Mouse (Mus musculus): ENCODE measurements around the gene Fnbp1. TPM values are rescaled to one million over a fixed set of nuclear protein-coding genes. Genes with fewer than 3 reads are reported as not detected.

Fnbp1 gene
- polyA plus RNA-seq, 1 experiment from 2014 or later: 23.7 TPM

DNA sequence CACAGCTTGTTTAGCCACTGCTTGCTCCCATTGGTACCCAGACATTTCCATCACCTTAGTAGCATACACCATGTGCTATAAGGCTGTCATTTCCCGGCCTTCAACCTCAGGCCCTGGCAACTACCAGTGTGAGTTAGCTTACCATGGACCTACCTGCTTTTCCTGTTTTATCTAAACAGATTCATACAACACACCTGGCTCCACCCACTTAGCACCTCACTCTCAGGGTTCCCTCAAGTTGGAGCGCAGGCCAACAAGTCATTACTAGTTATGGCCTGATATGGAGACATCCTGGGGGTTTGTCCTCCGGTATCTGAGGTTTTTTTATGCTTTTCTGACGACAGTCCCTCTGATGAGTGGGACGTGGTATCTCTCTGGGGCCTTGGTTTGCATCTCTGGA, 18.3 kb downstream of the Fnbp1 start:
- H3K36me3 ChIP-seq (ENCODE audit: control insufficient read depth, insufficient read depth): no peaks in the 10 kb centered on the region
- ATAC-seq (replicated peaks; ENCODE audit: extremely low read depth, insufficient read depth, low FRiP score): no peak
- no peaks in the 10 kb centered on the region for H3K27me3 ChIP-seq (ENCODE audit: control insufficient read depth, insufficient read depth, low read length)
- H3K27ac ChIP-seq (ENCODE audit: low read length): peak overlapping the region; percentile 84
- no peaks in the 10 kb centered on the region for H3K9me3 ChIP-seq (replicated peaks; ENCODE audit: control insufficient read depth, low read length)
- no peak overlapping the region for H3K4me3 ChIP-seq (ENCODE audit: low read length)
- peaks cover 44% of the 10 kb centered on the region for H3K4me1 ChIP-seq (ENCODE audit: control insufficient read depth, insufficient read depth, low read length)
- 75% methylated on average over 5 of the region's 5 CpGs for WGBS
- no peak overlapping the region for H3K9ac ChIP-seq (ENCODE audit: low read length)
- no peak overlapping the region for H3K4me2 ChIP-seq (ENCODE audit: low read depth, low read length)

GRCm38 (mm10) chr2:31122806-31123205, 19.0 kb downstream of the Fnbp1 start:
- Histone ChIP-seq H3K4me3 (ENCODE audit: low read length) (no peak overlapping the region), H3K4me1 (ENCODE audit: control insufficient read depth, insufficient read depth, low read length) (peaks cover 39% of the 10 kb centered on the region), H3K27me3 (ENCODE audit: control insufficient read depth, insufficient read depth, low read length) (no peaks in the 10 kb centered on the region), H3K27ac (ENCODE audit: low read length) (no peak overlapping the region), H3K36me3 (ENCODE audit: control insufficient read depth, insufficient read depth) (no peaks in the 10 kb centered on the region), H3K4me2 (ENCODE audit: low read depth, low read length) (no peak overlapping the region), H3K9me3 (replicated peaks; ENCODE audit: control insufficient read depth, low read length) (no peaks in the 10 kb centered on the region), H3K9ac (ENCODE audit: low read length) (no peak overlapping the region)
- WGBS: 82% methylated on average over 5 of the region's 5 CpGs
- ATAC-seq (replicated peaks; ENCODE audit: extremely low read depth, insufficient read depth, low FRiP score): no peak

DNA sequence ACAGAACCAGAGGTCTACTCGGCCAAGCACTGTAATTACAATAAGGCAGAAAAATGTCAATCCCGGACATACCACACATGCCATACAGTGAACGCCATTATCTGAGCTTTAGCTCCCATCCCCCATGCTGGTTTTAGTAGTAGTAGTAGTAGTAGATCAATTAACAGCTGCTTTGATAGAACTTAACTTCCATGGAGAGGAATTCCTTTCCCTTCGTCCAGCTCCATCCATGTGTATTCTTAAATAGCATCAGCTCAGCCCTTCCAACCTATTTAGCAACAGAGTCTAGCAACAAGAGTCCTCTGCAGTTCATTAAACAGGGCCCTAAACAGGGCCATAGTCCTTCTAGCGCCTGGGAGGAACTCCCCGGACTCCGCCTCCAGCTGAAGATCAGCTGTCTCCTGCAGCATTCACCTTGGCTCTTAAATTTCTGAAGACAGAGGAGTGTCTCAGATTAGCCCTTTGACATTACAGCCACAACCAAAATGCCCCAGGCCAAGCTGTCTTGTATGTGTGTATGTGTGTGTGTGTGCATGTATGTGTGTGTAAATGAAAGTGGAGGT, 20.6 kb downstream of the Fnbp1 start:
- Histone ChIP-seq H3K4me1 (ENCODE audit: control insufficient read depth, insufficient read depth, low read length) (peaks cover 38% of the 10 kb centered on the region), H3K9me3 (replicated peaks; ENCODE audit: control insufficient read depth, low read length) (no peaks in the 10 kb centered on the region), H3K36me3 (ENCODE audit: control insufficient read depth, insufficient read depth) (no peaks in the 10 kb centered on the region), H3K9ac (ENCODE audit: low read length) (no peak overlapping the region), H3K4me2 (ENCODE audit: low read depth, low read length) (no peak overlapping the region), H3K27me3 (ENCODE audit: control insufficient read depth, insufficient read depth, low read length) (no peaks in the 10 kb centered on the region), H3K4me3 (ENCODE audit: low read length) (no peak overlapping the region), H3K27ac (ENCODE audit: low read length) (peak overlapping the region; percentile 33)
- no peak for ATAC-seq (replicated peaks; ENCODE audit: extremely low read depth, insufficient read depth, low FRiP score)
- WGBS: 60% methylated on average over 7 of the region's 7 CpGs

GRCm38 (mm10) chr2:31119795-31120194, 22.0 kb downstream of the Fnbp1 start:
- 0 out of 2 replicates have a peak overlapping the region, but pooled peaks have one; percentile 19 for H3K4me3 ChIP-seq (ENCODE audit: low read length)
- 42% methylated on average over 13 of the region's 13 CpGs for WGBS
- H3K27me3 ChIP-seq (ENCODE audit: control insufficient read depth, insufficient read depth, low read length): no peaks in the 10 kb centered on the region
- H3K9me3 ChIP-seq (replicated peaks; ENCODE audit: control insufficient read depth, low read length): no peaks in the 10 kb centered on the region
- peak; percentile 53 for ATAC-seq (replicated peaks; ENCODE audit: extremely low read depth, insufficient read depth, low FRiP score)
- H3K4me2 ChIP-seq (ENCODE audit: low read depth, low read length): peak overlapping the region; percentile 26; the same call in 1 of the 2 replicates
- no peaks in the 10 kb centered on the region for H3K36me3 ChIP-seq (ENCODE audit: control insufficient read depth, insufficient read depth)
- peak overlapping the region; percentile 87 for H3K27ac ChIP-seq (ENCODE audit: low read length)
- peaks cover 39% of the 10 kb centered on the region for H3K4me1 ChIP-seq (ENCODE audit: control insufficient read depth, insufficient read depth, low read length)
- H3K9ac ChIP-seq (ENCODE audit: low read length): 0 out of 2 replicates have a peak overlapping the region, but pooled peaks have one; percentile 22

- no peaks in the 10 kb centered on the region for H3K36me3 ChIP-seq (ENCODE audit: control insufficient read depth, insufficient read depth)
- no peak for ATAC-seq (replicated peaks; ENCODE audit: extremely low read depth, insufficient read depth, low FRiP score)
- H3K9ac ChIP-seq (ENCODE audit: low read length): no peak overlapping the region
- H3K4me2 ChIP-seq (ENCODE audit: low read depth, low read length): no peak overlapping the region
- peaks cover 5% of the 10 kb centered on the region for H3K9me3 ChIP-seq (replicated peaks; ENCODE audit: control insufficient read depth, low read length)
- peak overlapping the region; percentile 87 for H3K27ac ChIP-seq (ENCODE audit: low read length)
- H3K27me3 ChIP-seq (ENCODE audit: control insufficient read depth, insufficient read depth, low read length): no peaks in the 10 kb centered on the region
- peaks cover 29% of the 10 kb centered on the region for H3K4me1 ChIP-seq (ENCODE audit: control insufficient read depth, insufficient read depth, low read length)
- H3K4me3 ChIP-seq (ENCODE audit: low read length): no peak overlapping the region
- 88% methylated on average over 10 of the region's 10 CpGs for WGBS
Observed at GRCm38 (mm10) chr2:31118639-31119380, 23.0 kb downstream of the Fnbp1 start.

- WGBS: 86% methylated on average over 3 of the region's 3 CpGs
- Histone ChIP-seq H3K27me3 (ENCODE audit: control insufficient read depth, insufficient read depth, low read length) (no peaks in the 10 kb centered on the region), H3K4me3 (ENCODE audit: low read length) (no peak overlapping the region), H3K9me3 (replicated peaks; ENCODE audit: control insufficient read depth, low read length) (peaks cover 5% of the 10 kb centered on the region), H3K4me2 (ENCODE audit: low read depth, low read length) (no peak overlapping the region), H3K36me3 (ENCODE audit: control insufficient read depth, insufficient read depth) (no peaks in the 10 kb centered on the region), H3K27ac (ENCODE audit: low read length) (no peak overlapping the region), H3K4me1 (ENCODE audit: control insufficient read depth, insufficient read depth, low read length) (peaks cover 25% of the 10 kb centered on the region), H3K9ac (ENCODE audit: low read length) (no peak overlapping the region)
- no peak for ATAC-seq (replicated peaks; ENCODE audit: extremely low read depth, insufficient read depth, low FRiP score)
Observed at GRCm38 (mm10) chr2:31118211-31118610, 23.6 kb downstream of the Fnbp1 start.

DNA sequence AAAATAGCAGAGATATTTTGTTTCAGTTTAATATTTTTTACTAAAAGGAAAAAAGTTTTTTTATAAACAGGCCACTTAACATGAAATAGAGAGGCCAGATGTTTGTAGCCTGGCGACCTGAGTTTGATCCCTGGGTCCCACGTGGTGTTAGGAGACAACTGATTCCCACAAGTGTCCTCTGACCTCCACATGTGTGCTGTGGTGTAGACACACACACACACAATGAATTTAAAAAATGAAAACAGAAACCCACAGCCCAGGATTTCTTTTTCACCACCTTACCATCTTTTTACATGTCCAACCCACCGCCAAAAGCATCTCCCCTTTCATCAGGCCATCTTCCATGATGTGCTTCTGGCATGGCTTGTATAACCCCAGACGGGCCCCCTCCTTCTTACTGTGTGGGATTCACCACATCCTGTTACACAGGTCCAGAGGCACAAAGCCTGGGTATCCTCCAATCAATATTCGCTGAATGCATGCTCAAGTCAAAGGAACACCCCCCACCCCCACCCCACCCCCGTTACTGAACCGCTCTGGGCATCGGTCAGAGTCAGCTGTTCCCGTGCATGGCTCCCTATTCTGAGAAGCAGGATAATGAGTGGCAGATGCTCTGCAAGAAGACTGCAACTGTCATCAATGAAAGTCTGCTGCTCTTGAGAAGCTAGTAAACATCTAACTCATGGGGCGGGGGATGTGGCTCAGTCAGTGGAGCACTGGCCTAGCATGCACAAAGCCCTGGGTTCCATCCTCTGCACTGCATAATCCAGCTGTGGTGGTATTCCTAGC, 25.7 kb downstream of the Fnbp1 start:
- Histone ChIP-seq H3K27me3 (ENCODE audit: control insufficient read depth, insufficient read depth, low read length) (no peaks in the 10 kb centered on the region), H3K36me3 (ENCODE audit: control insufficient read depth, insufficient read depth) (no peaks in the 10 kb centered on the region), H3K4me1 (ENCODE audit: control insufficient read depth, insufficient read depth, low read length) (peaks cover 27% of the 10 kb centered on the region), H3K9ac (ENCODE audit: low read length) (no peak overlapping the region), H3K4me3 (ENCODE audit: low read length) (no peak overlapping the region), H3K27ac (ENCODE audit: low read length) (peak overlapping the region; percentile 66; the same call in 1 of the 2 replicates), H3K4me2 (ENCODE audit: low read depth, low read length) (peak overlapping the region; percentile 19; the same call in 1 of the 2 replicates), H3K9me3 (replicated peaks; ENCODE audit: control insufficient read depth, low read length) (peaks cover 5% of the 10 kb centered on the region)
- ATAC-seq (replicated peaks; ENCODE audit: extremely low read depth, insufficient read depth, low FRiP score): peak; percentile 53
- WGBS: 70% methylated on average over 10 of the region's 10 CpGs

- ATAC-seq (replicated peaks; ENCODE audit: extremely low read depth, insufficient read depth, low FRiP score): no peak
- 55% methylated on average over 10 of the region's 10 CpGs for WGBS
- Histone ChIP-seq H3K9me3 (replicated peaks; ENCODE audit: control insufficient read depth, low read length) (peaks cover 5% of the 10 kb centered on the region), H3K9ac (ENCODE audit: low read length) (peak overlapping the region; percentile 22; the same call in 1 of the 2 replicates), H3K36me3 (ENCODE audit: control insufficient read depth, insufficient read depth) (no peaks in the 10 kb centered on the region), H3K4me2 (ENCODE audit: low read depth, low read length) (peak overlapping the region; percentile 19), H3K4me1 (ENCODE audit: control insufficient read depth, insufficient read depth, low read length) (peaks cover 26% of the 10 kb centered on the region), H3K4me3 (ENCODE audit: low read length) (no peak overlapping the region), H3K27ac (ENCODE audit: low read length) (peak overlapping the region; percentile 66), H3K27me3 (ENCODE audit: control insufficient read depth, insufficient read depth, low read length) (no peaks in the 10 kb centered on the region)
Observed at GRCm38 (mm10) chr2:31115091-31115942, 26.5 kb downstream of the Fnbp1 start.

Data from heart, embryonic 16.5 days (tissue).